Mouse (Mus musculus) midbrain, postnatal 0 days (tissue): ENCODE measurements around the gene Ddx10. TPM values are rescaled to one million over a fixed set of nuclear protein-coding genes. Genes with fewer than 3 reads are reported as not detected.

Source experiments
- ATAC-seq: fragments of 200-750 bp; cut with Nextera tagmentation; 2 replicates; pipeline ENCODE4 v1.8.0; 2017; ENCODE audit warnings: moderate number of reproducible peaks, mild to moderate bottlenecking, moderate TSS enrichment, moderate library complexity; ENCODE audit not compliant: low FRiP score
- DNase-seq: peaks from one replicate; pipeline ENCODE4 v3.0.0-alpha.2; 2015; ENCODE audit warnings: low spot score
- H3K27ac ChIP-seq: fragments of 300-500 bp; sonication (generic); 2 replicates; pipeline ENCODE4 v1.5.1; 2014; ENCODE audit warnings: low read depth, mild to moderate bottlenecking, low read length, mixed read lengths
- H3K27me3 ChIP-seq: fragments of 300-500 bp; sonication (generic); 2 replicates; pipeline ENCODE4 v1.6.1; 2014; ENCODE audit warnings: low read length, control low read depth, mixed read lengths; ENCODE audit not compliant: insufficient read depth
- H3K36me3 ChIP-seq: fragments of 300-500 bp; sonication (generic); 2 replicates; pipeline ENCODE4 v1.6.1; 2014; ENCODE audit warnings: low read length, control low read depth, mixed read lengths; ENCODE audit not compliant: insufficient read depth
- H3K4me1 ChIP-seq: fragments of 300-500 bp; sonication (generic); 2 replicates; pipeline ENCODE4 v1.6.1; 2014; ENCODE audit warnings: mild to moderate bottlenecking, control low read depth, antibody characterized with exemption, low read length, mixed read lengths; ENCODE audit not compliant: insufficient read depth
- H3K4me2 ChIP-seq: fragments of 300-500 bp; sonication (generic); 2 replicates; pipeline ENCODE4 v1.6.1; 2014; ENCODE audit warnings: low read depth, mild to moderate bottlenecking, low read length, mixed read lengths; ENCODE audit not compliant: poor library complexity, severe bottlenecking
- H3K4me3 ChIP-seq: fragments of 300-500 bp; sonication (generic); 2 replicates; pipeline ENCODE4 v1.5.1; 2014; ENCODE audit warnings: low read depth, mild to moderate bottlenecking, low read length, moderate library complexity
- H3K9ac ChIP-seq: fragments of 300-500 bp; sonication (generic); replicated peaks from 2 replicates; pipeline ENCODE4 v1.6.1; 2014; ENCODE audit warnings: mild to moderate bottlenecking, low read length, moderate library complexity, mixed read lengths; ENCODE audit not compliant: poor library complexity, severe bottlenecking
- H3K9me3 ChIP-seq: fragments of 300-500 bp; sonication (generic); 2 replicates; pipeline ENCODE4 v1.6.1; 2016; ENCODE audit warnings: low read length, control low read depth
- CTCF ChIP-seq: IDR thresholded peaks from 2 replicates; pipeline ENCODE4 v1.5.1; 2016; ENCODE audit warnings: antibody characterized with exemption, mild to moderate bottlenecking
- WGBS: fragments of 180-500 bp; shearing (Covaris S2); extraction: QIAGEN DNeasy Blood & Tissue Kit; methylation state at CpG from one replicate; pipeline ENCODE4 v1.1.7; 2014; 5-methylcytosine and 5-hydroxymethylcytosine counted together
- polyA plus RNA-seq: library from polyadenylated mRNA; unstranded; fragments of >200 nt; fragmentation: Nextera tagmentation; extraction: Ambion mirVana; gene quantifications from 2 replicates; pipeline ENCODE4 v1.2.1, GENCODE M21; 2015
- total RNA-seq: library from RNA; depleted of rRNA; stranded (reverse); fragments of >200 nt; gene quantifications from 2 replicates; pipeline ENCODE4 v1.2.3, GENCODE M21; 2014; rRNA removed

Gene Ddx10
- total RNA-seq: 10.0 and 10.9 TPM in 2 replicates
- 18.2 and 19.3 TPM in 2 replicates for polyA plus RNA-seq

DNA sequence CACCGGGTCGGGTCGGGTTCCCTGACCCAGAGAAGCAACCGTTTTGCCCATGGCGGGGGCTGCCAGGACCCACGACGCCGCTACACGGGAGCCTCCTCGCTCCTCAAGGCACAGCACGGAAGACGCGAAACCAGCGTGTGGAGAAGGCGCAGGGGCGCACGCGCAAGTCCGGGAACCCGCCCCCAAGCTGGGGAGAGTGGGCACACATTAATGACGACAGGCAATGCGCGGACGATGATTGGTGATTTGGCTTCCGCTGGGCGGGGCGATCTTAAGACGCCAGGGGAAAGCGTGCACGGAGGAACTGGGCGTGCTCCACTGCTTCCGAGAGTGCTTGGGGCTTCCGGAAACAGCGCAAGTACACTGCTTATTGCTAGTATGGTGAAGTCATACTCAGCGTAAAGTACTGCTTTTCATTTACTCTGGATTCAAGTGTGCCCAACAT is at the start of gene Ddx10:
Ddx10 (minus strand) TSS at position 101 of the 445 bp plus-strand sequence.
- Histone ChIP-seq H3K36me3 (no peaks in the 10 kb centered on the region), H3K4me1 (peaks cover 8% of the 10 kb centered on the region), H3K9ac (peak within 1 kb of the TSS; percentile 74), H3K9me3 (no peaks in the 10 kb centered on the region), H3K27ac (no peak within 1 kb of the TSS), H3K27me3 (no peaks in the 10 kb centered on the region), H3K4me2 (peak within 1 kb of the TSS; percentile 95), H3K4me3 (peak within 1 kb of the TSS; percentile 87)
- ATAC-seq (peak; percentile 100), DNase-seq (peak; percentile 99)
- 0 out of 2 replicates have a peak, but pooled peaks have one; percentile 13 for TF ChIP-seq CTCF
- WGBS: 1% methylated on average over 35 of the region's 35 CpGs

DNA sequence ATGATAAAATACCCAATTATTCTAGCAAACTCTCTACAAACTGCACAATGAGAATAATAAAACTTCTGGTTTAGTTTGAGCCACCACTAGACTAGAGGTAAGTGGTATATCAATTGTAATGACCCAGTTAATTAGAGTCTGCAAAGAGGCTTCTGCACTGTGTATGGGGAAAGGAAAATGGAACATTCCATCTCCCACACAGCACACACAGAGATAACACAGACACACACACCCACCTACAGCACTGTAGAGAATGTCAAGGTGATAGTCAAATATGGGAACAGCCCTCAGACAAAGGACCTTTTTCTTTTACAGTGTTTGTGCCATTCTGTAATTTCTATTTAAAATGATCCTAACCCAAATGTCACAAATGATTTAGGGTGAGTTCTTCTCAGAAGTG is 45.0 kb upstream of the Ddx10 start:
- no peaks in the 10 kb centered on the region for H3K9me3 ChIP-seq
- DNase-seq (no peak), ATAC-seq (no peak)
- H3K4me3 ChIP-seq: no peak overlapping the region
- TF ChIP-seq CTCF: no peak
- no peaks in the 10 kb centered on the region for H3K36me3 ChIP-seq
- no peak overlapping the region for H3K27ac ChIP-seq
- no peak overlapping the region for H3K4me2 ChIP-seq
- no peak overlapping the region for H3K9ac ChIP-seq
- no peaks in the 10 kb centered on the region for H3K4me1 ChIP-seq
- no peaks in the 10 kb centered on the region for H3K27me3 ChIP-seq

DNA sequence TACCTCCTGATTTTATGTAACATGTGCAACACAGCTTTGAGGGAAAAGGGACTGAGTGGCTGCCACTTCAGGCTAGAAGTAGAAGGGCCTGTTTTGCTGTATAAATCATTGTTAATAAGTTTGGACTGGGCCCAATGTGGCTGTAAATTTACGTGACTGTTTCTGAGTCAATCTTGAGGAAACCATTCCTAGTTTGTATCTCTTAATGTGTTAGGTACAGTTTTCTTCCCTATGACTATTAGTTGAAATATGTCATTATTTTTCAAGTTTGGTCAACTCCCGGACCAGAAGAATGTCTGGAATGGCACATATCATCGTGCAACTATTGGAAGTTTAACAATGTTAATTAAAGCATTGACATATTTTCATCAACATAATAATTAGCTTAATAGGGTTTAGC is 42.2 kb upstream of the Ddx10 start:
- DNase-seq (no peak), ATAC-seq (no peak)
- Histone ChIP-seq H3K9ac (no peak overlapping the region), H3K27me3 (no peaks in the 10 kb centered on the region), H3K4me1 (no peaks in the 10 kb centered on the region), H3K4me2 (no peak overlapping the region), H3K27ac (no peak overlapping the region), H3K4me3 (no peak overlapping the region), H3K36me3 (no peaks in the 10 kb centered on the region), H3K9me3 (no peaks in the 10 kb centered on the region)
- no peak for TF ChIP-seq CTCF
- whole genome bisulfite sequencing: 83% methylated on average over 3 of the region's 3 CpGs

DNA sequence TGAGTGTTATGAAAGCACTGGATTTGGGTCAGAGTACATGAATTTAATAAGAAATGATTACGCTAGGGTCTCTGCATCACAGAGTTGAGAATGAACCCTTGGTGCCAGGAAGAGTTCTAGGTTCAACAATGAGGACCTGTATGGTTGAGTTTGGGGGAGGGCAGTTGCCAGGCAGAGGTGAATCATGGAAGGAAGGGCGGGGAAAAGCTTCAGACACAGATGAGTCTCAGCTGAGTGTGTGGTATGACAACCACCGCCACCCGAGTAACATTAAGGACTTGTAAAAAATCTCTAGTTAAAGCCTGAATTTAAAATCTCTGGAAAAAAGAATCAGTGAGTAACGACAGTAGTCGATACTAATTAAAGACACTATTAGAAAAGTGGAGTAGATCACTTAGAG is 38.9 kb upstream of the Ddx10 start:
- ATAC-seq (no peak), DNase-seq (no peak)
- 81% methylated on average over 6 of the region's 6 CpGs for WGBS
- Histone ChIP-seq H3K27me3 (no peaks in the 10 kb centered on the region), H3K4me1 (no peaks in the 10 kb centered on the region), H3K4me3 (no peak overlapping the region), H3K9ac (no peak overlapping the region), H3K4me2 (no peak overlapping the region), H3K9me3 (no peaks in the 10 kb centered on the region), H3K27ac (no peak overlapping the region), H3K36me3 (no peaks in the 10 kb centered on the region)
- TF ChIP-seq CTCF: no peak

DNA sequence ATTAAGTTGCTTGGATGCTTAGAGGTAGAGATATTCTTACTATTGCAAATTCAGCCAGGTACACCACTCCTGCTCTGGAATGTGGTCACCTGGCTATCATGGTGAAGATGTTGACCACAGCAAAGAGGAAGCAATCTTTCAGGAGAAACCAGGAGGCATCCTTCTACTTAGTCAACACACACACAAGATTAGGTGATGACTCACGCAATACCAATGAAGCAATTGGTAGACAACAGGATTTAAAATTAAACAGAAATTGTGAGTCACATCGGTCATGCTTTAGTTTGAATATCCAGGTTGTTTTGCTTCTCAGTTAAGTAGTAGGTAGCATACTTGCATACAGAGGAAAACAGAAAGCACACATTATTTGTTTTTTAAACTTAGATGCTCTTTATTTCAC is 31.1 kb upstream of the Ddx10 start:
- H3K4me1 ChIP-seq: no peaks in the 10 kb centered on the region
- H3K27me3 ChIP-seq: no peaks in the 10 kb centered on the region
- DNase-seq (no peak), ATAC-seq (no peak)
- no peak for TF ChIP-seq CTCF
- WGBS: 96% methylated on average over 2 of the region's 2 CpGs
- no peak overlapping the region for H3K4me3 ChIP-seq
- no peaks in the 10 kb centered on the region for H3K9me3 ChIP-seq
- H3K4me2 ChIP-seq: no peak overlapping the region
- H3K36me3 ChIP-seq: no peaks in the 10 kb centered on the region
- H3K9ac ChIP-seq: no peak overlapping the region
- H3K27ac ChIP-seq: no peak overlapping the region

DNA sequence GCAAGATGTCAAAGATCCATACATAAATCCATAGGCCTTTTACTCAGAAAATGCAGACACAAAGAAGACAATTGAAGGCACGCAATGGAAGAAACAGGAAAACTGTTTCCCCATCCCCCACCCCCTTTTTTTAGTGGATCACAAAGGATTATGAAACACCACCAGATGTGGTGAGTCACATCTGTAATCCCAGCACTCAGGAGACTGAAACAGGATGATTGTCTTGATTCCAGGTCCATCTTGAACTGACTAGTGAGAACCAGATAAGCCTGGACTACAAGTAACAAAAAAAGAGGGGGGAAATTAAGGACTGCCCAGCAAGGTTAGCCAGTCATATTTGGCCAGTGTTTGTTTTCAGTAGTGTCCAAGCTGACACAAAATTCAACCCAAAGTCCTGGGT is 28.5 kb upstream of the Ddx10 start:
- H3K36me3 ChIP-seq: no peaks in the 10 kb centered on the region
- ATAC-seq: no peak
- no peak overlapping the region for H3K4me3 ChIP-seq
- H3K9me3 ChIP-seq: no peaks in the 10 kb centered on the region
- H3K4me1 ChIP-seq: no peaks in the 10 kb centered on the region
- no peaks in the 10 kb centered on the region for H3K27me3 ChIP-seq
- TF ChIP-seq CTCF: no peak
- H3K27ac ChIP-seq: no peak overlapping the region
- WGBS: 83% methylated on average over 1 of the region's 1 CpGs
- H3K4me2 ChIP-seq: no peak overlapping the region
- H3K9ac ChIP-seq: no peak overlapping the region
- DNase-seq: no peak
